Mouse (Mus musculus) urinary bladder, postnatal 4 days (tissue): ENCODE data around the gene Ube2e2.
A peak's percentile ranks its signal among the peaks of the same experiment; 100 is the strongest.

Experiments used
- DNase-seq, 2 experiments: peaks; one replicate each; pipeline ENCODE4 v3.0.0; 2021 to 2022; ENCODE audit warnings: low spot score in 2 of 2

Gene Ube2e2

DNA sequence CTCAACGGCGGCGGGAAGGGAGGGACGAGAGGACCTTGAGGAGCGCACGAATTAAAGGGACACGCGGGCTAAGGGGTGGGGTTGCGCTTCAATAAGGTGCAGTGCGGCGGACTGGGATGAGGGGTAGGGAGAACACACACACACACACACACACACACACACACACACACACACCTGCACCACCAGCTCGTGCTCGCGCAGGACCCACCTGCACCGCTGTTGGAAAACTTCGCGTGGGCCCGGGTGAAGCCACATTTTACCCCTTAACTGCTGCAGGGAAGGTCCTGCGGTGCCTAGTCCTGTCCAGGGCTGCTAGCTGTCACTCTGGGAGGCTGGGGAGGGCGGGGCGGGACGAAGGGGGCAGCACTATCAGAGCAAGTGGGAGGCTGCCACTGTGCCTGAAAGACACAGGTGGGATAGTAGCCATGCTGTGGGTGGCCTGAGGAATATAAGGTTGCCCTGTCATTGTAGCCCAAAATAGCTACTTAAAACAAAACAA, at the start of gene Ube2e2:
Gene Ube2e2 (minus strand): TSS at position 321 of the 499 bp plus-strand sequence.
- DNase-seq: no peak

DNA sequence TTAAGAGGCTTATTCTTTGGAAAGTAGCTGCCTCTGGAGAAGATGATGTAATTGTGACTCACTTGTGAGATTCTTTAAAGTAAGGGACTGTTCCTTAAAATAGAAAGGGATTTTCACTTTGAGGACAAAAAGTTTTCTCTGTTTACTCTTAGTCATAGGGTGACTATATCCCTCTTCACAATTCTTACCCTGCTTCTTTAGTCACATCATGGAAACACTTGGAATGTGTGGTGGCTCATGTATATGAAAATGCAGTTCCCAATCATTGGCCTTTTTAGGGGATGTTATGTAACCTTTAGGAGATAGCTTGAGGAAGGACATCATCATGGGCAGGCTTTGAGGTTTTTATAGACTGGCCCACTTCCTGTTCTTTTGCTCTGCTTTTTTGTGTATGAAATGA, 46.0 kb upstream of the Ube2e2 start:
- DNase-seq: no peak

DNA sequence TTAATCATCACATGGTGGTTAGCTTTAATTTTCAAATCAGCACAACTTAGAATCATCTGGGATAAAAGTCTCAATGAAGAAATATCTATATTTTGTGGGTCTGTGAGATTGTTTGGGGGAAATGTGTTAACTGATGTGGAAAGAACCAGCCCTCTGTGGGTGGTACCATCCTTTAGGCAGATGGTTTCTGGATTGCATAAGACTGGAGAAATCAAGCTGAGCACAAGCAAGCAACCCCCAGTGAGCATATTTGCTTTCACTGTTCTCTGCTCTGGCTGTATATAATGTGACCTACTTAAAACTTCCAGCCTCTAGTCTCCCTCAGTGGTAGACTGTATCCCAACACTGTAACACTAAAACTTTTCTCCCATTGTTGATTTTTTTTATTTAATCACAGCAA, 9.5 kb upstream of the Ube2e2 start:
- no peak for DNase-seq

DNA sequence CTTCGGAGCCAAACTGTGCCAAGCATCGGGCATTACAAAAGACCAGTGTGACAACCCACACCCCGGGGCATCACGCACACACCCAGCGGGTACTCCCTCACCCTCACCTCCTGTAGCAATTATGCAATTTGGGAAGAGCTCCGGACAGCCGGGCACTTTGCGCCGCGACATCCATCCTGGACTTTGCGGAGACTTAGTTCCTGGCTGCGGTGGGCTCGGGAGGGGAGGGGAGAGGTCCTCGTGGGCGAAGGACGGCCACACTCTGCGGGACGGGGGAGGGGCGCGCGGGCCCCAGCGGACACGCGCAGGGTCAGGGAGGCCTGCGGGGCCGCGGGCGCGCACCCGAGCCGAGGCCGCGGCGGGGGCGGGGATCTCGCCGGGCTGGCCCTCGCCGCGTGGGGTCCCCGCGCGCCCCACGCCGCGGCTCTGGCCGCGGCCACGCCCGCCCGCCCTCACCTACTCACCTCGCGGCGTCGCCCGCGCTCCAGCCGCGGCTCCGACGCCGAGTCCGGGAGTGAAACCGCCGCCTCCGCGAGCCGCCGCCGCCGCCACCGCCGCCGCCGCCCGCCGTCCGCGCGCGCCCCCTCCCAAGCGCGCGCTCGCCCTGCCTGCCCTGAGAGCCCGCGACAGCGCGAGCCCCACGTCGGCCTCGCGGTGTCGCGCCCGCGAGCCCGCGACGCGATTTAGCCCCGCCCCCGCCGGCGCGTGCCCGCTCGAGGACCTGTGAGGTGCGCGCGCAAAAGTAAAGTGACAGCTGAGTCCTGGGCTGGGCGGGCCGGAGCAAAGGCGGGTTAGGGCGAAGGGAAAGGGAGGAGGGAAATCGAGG, 733 bp downstream of the Ube2e2 start:
- DNase-seq: peak; percentile 88 to 91

DNA sequence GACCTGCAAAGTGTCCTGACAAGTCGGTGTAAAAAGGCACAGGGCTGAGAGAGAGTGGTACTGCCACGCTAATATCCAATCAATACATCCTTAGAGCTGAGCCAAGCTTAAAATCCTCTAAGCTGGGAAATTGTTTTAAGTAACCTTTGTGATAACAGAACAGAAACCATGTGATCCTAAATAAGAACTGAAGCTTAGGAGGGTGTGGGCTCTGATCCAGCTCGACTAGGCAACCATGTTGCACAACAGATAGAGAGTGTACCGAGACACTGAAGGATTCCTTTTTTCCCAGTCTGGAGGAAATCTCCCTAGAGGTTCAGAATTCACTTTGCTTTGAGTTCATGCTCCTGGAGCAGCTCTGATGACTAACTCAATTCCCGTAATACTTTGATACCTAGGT, 4.5 kb downstream of the Ube2e2 start:
- DNase-seq: no peak

DNA sequence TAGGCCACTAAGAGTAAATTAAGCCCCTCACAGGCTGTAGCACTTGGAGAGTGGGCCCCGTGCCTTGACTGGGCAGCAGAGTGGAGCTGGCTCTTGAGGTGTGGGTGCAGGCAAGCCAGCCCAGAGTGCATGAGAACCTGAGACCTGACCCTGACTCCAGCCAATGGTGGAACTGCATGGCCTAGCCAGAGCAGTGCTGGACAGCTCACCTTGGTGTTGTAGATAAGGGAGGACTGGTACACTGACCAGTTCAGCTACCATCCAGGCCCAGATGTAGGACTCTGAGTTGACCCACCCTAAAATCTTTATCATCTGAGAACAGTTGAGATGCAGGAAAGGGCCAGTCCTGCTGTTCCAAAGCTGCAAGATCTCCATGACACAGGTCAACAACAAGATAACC, 11.6 kb downstream of the Ube2e2 start:
- DNase-seq: no peak

DNA sequence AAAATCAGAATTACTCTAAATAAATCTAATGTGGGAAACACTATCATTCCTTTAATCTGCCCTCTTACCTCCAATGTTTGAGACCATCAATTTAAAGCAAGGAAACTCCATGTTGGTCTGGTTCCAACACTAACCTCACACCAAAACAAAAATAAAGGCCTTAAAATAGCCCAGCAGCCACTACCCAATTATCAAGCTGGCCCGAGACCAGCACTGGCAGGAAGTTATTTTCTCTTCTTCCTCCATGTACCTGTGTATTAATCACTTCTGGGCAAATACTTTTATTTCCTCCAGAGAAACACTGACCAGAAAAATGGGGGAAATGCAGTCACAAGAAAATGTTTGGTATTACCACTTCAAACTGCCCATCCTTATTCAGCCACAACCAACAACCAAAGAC, 23.4 kb downstream of the Ube2e2 start:
- DNase-seq: no peak

DNA sequence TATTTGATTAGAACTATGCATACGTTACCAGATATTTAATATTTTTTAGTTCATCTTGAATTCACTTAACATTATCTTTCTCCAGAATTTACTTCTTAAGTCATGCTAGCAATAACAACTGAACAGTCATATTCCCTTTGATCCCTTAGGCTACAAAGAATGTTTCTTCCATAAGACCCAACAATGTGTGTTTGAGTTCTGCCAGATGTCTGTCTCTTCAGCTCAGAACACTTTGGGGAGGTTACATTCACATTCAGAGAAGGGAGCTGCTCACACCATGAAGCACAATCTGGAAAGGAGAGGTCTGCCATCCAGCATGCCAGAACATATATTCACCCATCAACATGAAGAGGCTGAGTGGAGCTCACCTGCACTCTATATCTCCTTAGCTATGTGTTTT, 65.4 kb downstream of the Ube2e2 start:
- no peak for DNase-seq

DNA sequence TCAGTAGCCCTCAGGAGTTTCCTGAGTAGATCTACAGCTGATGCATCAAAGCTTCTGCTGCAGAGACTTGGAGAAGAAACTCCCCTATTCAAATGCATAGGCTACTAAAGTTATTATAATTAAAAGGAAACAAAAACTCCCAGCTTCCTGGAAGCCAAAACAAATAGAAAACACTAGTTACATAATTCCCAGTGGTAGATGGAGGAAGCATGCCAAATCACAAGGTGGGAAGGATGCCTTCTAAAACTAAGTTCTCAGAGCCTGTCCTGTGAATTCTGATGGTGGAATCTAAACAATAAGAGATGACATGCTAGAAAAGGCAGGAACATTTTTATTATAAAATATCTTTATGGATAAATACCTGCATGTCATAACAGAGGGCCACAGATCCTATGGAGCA, 67.3 kb downstream of the Ube2e2 start:
- DNase-seq: no peak

DNA sequence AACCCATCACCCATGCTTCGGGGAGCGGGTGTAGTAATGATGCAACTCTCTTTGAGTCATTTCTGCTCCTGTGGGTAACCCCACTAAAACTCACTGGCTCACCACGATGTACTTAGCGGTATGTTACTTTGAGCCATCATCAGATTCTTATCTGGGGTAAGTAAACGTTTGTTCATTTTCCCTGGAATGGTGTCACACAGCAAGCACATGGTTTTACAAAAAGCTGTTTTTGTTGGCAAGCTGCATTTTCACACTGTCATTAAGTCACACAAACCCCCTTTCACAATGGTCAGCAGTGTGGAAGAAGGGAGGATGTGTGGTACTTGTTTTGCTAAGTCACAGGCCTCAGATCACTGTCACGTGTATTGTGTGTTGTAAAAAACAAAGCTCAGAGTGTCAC, 73.4 kb downstream of the Ube2e2 start:
- no peak for DNase-seq

DNA sequence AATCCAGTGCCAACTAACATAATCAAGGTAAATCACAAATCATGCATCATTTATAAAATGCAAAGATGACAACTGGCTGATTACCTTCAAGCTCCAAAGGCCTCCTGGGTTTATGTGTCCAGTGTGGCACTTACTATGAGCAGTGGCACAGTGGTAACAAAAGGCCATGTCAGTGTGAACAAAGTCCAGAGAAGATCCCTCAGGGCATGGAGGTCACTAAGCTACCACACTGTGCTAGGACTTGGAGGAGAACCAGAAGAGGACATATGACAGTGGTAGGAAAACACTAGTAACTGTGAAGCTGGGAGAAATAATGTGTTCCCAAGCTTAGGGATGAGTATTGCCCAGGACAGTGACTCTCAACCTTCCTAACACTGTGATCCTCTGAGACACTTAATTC, 97.2 kb downstream of the Ube2e2 start:
- DNase-seq: no peak

DNA sequence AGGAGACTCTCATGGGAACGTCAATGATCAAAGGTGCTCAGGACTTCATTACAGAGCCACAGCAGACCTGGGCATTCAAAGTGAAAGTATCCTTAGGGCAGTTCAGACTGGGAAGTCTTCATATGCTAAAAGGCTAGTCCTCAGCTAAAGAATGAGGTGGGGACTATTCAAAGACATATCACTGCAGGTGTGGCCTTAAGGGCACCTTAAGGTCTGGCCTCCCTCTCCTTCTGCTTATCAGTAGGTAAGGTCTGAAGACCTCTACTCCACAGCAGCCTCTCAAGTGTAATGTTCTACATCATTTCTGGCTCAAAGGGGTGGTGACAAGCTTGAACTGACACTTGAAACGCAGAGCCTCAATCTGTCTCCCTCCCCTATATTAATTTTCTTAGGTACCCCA, 98.3 kb downstream of the Ube2e2 start:
- no peak for DNase-seq

DNA sequence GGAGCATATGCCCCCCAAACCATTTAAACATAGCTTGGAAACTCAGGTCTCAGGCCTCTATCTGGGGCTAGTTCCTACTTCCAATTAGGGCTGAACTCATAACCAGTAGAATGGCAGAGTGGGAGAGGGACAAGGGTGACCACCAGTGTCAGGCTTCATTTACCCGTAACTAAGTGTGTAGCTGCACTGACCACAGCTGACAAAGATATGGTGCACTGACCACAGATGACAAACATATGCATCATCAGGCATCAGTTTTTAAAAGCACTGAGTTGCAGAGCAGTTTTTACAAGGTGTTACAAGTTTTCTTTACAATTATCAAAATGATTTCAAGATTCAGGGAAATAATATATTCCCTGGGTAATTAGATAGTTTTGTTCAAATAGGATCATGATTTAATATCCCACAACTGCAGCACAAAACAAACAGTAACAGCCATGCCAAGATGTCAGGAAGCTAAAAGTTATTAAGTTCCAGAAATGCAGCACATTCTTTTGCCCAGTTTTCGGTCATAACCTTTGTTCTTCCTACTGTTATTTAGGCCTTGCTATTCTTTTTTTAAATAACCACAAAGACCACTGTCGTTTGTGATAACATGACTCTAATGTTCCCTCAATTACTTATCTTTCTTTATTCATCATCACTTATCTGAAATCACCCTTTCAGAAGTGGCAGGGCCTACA, 114.9 kb downstream of the Ube2e2 start:
- no peak for DNase-seq

DNA sequence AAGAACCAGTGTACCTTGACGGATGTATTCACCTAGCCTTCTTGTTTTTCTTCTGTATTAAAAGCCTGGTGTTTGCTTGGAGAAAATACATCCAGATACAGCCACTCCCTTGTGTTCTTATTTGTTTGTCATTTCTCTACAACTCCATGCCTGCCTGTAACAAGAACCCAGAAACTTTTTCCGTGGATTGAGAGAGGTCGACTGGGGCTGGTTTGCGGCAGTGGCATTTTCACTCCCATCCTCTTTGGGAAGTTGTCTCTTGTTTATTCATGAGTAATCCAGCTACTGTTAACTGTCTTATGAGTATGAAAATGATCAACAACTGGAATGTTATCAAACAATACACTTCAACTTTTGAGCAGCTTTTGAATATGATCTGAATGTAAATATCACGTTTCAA, 115.8 kb downstream of the Ube2e2 start:
- DNase-seq: no peak

DNA sequence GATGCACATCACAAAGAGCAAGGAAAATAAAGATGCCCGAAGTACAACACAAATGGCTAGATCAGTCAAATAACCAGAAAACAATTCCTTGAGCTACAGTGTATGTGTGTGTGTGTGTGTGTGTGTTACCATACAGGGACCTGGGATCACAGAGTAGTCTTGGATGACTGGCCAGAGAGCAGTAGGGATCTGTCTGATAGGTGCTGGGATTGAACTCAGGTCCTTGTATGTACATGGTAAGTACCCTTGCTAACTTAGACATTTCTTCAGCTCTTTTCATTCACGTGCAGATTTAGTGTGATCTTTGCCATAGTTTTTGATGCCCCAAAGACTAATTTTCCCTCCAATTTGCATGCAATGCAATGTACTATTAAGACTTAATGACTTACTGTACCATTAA, 117.9 kb downstream of the Ube2e2 start:
- DNase-seq: no peak

DNA sequence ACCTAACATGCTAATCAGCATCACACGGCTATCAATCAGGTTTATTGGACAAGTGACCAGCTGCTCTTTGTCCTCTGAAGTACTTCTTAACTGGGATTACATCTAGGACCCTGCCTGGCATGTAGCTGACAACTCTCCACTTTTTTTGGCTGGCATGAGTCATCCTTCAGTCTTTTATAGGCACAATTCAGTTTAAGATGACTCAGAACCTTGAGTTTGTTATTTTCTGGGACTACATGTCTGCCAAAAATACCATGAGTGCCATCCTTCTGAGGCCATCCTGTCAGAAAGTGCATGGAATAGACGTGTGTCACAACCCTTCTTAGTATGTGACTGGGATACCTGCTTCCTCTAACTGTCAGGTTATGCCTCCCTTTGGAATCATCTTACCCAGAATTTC, 120.3 kb downstream of the Ube2e2 start:
- DNase-seq: no peak

DNA sequence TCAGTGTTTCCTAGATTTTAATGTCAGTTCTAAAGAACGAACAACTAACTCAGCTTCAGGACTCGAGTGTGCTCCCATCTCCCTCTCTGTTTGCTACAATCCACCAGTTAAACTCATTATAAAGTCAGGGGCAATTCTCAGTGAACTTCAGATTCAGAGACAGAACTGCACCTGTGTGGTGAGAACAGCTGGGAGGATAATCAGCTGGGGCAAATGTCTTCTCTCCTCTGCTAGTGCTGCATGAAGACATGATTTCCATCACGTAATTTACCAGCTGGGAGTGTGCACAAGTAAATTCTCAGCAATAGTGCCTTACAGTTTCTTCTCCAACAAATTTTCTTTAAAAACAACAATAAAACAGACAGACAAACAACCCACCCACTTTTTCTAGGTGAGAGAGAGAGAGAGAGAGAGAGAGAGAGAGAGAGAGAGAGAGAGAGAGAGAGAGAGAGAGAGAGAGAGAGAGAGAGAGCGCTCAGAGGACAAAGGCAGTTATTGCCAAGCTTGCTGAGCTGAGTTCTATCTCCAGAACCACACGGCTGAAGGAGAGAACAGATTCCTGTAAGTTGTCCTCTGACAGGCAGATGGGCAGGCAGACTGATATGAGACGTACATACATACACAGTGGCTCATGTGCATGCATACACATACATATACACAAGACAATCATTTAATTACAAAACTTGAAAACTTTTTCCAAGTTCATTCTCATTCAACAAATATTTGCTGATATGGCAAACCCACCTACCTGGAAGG, 134.3 kb downstream of the Ube2e2 start:
- no peak for DNase-seq

DNA sequence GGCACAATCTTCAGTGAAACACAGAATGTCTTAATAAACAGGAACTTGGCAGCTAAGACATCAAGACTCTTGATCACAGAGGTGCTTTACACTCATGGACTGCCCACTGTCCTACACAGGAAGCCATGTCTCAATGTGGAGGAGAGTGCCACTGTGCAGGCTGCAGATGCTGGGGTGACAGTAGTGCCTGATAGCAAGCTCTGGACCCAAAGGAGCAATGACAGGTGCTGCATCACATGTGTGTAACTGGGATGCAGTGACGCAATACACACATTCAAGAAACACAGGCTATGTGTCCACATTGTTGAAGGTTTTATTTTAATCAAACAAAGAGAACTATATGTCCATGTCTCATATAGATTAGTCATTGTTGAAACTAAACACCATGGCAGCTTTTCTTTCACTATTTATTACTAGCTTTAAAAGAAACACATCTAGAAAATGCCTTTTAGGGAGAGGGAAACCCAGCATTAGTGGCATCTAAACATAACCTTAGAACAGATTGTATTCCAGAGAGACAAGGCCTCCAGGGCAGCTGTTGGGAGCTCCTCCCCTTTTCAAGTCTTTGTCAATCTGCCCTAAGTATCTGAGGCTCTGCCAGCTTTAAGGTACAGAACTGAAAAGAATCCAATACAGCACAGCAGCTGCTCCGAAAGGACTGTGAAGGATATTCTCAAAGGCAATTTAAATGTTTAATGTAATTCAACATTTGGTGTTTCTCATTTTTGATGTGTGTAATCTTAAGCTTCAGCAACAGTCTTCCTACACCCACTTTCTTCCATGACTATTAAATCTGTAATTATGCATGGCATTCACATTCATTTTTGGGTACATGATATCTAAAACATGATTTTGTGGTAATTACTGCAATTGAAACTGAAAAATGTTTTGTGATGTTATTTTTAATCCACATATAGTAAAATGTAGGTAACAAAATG, 135.2 kb downstream of the Ube2e2 start:
- no peak for DNase-seq

DNA sequence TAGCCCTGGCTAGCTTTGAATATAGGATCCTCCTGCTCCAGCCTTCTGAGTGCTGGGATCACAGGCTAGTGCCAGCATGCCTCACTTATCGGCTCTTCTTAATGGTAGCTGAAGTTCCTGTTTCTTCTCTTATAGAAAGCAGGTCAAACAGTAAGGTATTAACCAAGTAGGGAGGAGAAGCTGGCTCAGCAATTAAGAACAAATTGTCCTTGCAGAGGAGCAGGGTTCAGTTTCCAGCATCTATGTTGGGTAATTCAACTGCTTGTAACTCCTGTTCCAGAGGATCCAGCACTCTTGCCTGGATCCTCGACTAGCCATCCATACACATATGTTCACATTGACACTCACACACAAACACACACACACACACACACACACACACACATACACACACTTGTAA, 136.1 kb downstream of the Ube2e2 start:
- no peak for DNase-seq

DNA sequence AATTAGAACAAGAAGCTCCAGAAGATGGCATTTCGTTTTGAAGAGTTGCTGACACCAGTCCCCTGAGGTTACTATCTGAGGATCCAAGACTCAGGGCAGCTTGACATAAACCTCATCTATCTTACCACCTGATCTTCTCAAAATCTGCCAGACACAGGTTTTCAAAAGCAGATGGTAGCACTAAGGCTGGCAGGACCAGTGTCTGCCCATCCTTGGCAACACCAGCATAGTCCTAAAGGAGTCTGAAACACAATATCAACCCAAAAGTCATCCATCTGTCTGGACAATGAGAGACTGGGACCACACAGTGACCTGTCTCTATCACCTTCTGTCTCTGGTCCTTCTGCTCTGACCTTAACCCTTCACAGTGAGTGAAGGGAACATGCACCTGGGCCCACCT, 138.7 kb downstream of the Ube2e2 start:
- DNase-seq: no peak

DNA sequence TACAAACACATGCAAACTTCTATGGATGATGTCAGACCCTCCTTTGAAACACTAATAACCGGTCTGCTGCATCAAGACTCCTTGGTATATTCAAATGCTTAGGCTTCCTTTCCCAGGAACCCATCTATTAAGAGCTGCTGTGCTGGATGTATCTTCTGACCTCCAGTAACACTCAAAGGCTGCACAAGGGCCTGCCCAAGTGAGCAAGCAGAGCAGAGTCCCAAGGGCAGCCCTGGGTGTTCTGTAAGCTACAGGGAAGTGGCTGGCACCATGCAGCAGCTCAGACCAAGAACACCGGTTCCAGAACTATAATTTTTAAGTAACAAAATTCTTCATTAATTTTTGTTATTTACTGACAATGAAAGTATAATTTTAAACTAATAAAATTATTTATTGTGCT, 139.5 kb downstream of the Ube2e2 start:
- no peak for DNase-seq
